Mouse (Mus musculus): Measurements from ENCODE around the gene Cpt1a. TPM values are rescaled to one million over a fixed set of nuclear protein-coding genes. Genes with fewer than 3 reads are reported as not detected.

Cpt1a gene
- total RNA-seq, 2 experiments from 2014 or later = 24.0 to 30.0 TPM

DNA sequence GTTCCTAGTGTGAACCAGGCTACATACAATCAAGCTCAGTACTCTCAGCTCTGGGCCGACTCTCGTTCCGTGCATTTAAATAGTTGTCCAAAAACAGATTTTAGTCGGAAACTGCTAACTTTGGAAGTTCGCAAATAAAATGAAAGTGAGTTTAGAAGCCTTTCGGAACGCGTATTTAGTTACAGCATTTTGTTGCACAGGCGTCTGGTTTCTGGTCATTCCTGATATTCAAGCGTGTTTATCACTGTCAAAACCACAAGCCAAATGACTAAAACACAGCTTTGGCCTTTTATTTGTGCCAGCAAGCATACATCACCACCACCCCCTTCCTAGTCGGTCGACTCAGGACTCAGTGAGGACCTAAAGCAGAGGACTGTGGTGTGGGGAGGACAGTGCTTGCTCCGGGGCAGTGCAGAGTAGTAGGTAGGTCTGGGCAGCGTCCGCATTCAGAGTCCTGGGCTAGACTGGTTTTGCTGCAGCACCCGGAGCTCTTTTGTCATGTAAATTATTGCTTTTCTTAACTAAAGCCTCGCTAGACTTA is 2.2 kb downstream of the Cpt1a start:
- DNase-seq (ENCODE audit: low spot score in 2 of 2) = peak in 1 of 2 experiments; percentile 6
- intact Hi-C loops (cut with DNase I) = no loop called here

- peak; percentile 65 to 76 for DNase-seq (ENCODE audit: low spot score in 2 of 2)
- intact Hi-C loops (cut with DNase I) = no loop called here
Observed at GRCm38 (mm10) chr19:3324931-3325711, 3.0 kb downstream of the Cpt1a start.

DNA sequence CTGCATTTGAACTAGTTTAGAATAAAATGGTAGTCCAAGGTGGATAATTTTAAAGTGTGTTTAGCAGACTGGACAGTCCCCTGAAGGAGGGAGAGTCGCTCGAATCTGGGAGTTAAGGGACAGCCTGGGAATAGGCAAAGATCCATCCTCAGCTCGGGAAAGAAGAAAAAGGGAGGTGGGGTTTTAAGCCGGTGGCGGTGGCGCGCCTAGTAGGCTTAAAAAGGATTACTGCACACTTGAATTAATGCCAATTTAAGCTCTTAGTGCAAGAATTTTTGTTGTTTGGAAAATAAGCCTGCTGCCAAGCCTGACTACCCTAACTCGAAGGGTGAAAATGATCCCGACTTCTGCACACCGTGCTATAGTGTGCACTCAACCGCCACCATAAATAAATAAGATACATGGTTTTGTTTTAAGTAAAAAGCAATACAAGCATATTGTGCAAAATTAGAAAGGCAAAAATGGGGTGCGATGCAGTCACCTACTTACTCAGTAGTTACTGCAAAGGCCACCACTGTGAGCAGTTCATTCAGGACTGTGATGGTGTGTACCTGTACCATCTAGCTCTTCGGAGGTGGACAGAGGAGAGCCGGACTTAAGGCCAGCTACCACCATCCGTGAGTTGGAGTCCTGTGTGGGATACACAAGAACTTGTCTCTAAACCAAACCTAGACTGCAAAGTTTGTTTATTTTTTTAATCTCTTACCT is 3.8 kb downstream of the Cpt1a start:
- intact Hi-C loops (cut with DNase I) = no loop called here

GRCm38 (mm10) chr19:3326479-3327047 is 4.4 kb downstream of the Cpt1a start:
- intact Hi-C loops (cut with DNase I) = no loop called here
- no peak for DNase-seq (ENCODE audit: low spot score in 2 of 2)

More for the DNA sequence above, 3.8 kb downstream of the Cpt1a start:
- DNase-seq (ENCODE audit: low spot score in 2 of 2) = no peak

DNA sequence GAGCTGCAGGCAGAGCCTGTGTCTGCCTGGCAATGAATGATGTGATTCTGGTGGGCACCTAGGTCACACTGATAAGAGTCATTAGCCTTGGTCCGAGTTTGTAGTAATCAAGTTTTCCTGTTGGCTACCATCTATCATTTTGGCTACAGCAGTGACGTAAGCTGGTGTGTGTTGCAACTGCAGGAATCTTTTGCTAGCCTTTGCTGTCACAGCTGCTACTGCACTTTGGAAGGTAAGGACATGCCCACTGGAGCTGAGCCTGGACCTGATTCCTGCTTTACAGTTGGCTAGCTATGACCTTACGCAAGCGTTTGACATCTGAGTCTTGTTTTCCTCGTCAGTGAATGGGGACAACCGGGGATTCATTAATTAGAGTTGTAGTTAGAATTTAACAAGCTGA is 11.1 kb downstream of the Cpt1a start:
- DNase-seq (ENCODE audit: low spot score in 2 of 2) = no peak
- intact Hi-C loops (cut with DNase I) = no loop called here

DNA sequence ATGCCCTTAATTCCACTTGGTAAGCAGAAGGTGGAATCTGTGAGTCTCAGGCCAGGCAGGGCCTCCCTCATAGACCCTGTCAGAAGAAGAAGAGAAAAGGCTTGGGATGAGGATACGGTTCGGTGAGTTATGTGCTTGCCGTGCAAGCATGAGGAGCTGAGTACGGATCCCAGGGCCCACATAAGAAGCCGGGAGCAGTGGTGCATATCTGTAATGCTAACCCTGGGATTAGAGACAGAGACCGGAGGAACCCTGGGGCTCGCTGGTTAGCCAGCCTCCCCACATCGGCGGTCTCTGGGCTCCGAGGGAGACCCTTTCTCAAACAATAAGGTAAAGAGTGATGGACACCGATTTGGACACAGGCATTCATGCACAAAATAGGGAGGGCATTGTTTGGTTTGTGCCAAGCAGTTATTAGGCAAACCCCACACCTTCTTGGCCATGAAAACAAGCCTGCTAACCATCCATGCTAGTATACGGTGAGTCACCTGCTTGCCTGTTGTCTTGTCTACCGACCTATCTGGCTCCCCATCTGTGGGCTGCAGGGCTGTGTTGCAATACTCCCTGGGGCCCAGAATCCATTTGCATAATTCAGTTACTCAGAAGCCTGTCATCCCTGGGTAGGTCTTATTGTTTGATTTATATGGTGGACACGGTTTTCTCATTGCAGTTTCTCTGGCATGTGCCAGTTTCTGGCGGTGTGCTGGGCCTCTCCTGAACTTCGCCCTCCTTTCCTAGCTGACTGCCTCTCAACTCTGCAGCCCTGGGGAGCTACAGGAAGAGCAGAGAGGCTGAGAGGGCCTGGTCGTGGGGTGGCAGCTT is 11.8 kb downstream of the Cpt1a start:
- DNase-seq (ENCODE audit: low spot score in 2 of 2) = no peak
- intact Hi-C loops (cut with DNase I) = no loop called here

- intact Hi-C loops (cut with DNase I) = no loop called here
- no peak for DNase-seq (ENCODE audit: low spot score in 2 of 2)
Observed at GRCm38 (mm10) chr19:3334550-3334949, 12.4 kb downstream of the Cpt1a start.

DNA sequence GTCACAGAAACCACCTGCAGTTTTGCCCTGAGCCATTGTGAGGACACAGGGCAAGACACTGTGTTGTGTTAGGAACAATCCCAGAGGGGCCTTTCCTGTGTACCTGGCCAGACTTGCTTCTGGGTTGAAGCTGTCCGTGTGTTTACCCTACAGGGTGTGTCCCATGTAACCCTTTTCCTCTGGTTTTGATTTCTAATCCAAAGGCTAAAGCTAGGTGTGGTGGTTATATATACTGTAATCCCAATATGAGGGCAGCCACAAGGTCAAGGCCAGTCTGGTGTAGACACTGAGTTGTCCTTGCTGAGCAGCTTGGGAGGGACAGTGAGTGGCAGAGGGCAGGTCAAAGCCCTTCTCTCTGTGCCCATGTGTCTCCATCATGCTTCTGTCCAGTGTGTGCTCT is 13.8 kb downstream of the Cpt1a start:
- no peak for DNase-seq (ENCODE audit: low spot score in 2 of 2)
- intact Hi-C loops (cut with DNase I) = no loop called here

DNA sequence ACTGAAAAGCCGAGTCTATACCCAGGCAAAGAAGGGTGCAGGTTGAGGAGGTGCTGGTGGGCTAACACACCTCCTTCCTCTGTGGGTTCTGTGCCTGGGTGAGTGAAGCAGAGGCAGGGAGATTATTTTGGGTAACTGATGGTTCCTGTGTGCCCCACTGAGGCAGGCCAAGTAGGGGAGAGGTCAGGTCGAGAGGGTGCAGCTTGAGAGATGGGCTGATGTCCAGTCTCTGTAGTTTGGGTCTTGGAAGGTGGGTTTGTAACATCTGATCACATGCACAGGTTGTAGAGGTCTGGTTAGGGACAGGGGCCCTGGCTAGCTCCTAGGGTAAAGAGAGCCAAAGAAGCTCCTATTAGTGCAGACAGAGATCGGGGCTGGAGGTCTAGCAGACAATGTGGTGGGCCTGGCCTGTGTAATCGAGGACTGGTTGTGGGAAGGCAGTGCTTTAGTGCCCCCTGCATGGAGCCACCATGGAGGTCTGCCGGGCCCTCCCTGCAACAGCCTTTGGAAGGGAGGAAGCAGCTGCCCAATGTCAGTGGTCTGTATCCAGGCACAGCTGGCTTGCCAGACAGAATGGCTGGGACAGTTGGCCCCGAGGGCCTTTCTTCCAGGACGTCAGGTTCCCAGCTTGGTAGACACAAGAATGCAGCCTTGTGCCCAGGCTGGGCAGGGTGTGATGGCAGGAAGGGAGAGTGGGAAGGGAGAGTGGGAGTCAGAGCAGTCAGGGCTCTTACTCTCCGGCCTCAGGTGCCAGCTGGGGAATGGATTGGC is 14.5 kb downstream of the Cpt1a start:
- no peak for DNase-seq (ENCODE audit: low spot score in 2 of 2)
- intact Hi-C loops (cut with DNase I) = no loop called here

- intact Hi-C loops (cut with DNase I) = no loop called here
- no peak for DNase-seq (ENCODE audit: low spot score in 2 of 2)
Observed at GRCm38 (mm10) chr19:3339187-3339586, 17.1 kb downstream of the Cpt1a start.

GRCm38 (mm10) chr19:3341021-3341420 is 18.9 kb downstream of the Cpt1a start:
- peak; percentile 32 to 83 for DNase-seq (ENCODE audit: low spot score in 2 of 2)
- intact Hi-C loops (cut with DNase I) = no loop called here

DNA sequence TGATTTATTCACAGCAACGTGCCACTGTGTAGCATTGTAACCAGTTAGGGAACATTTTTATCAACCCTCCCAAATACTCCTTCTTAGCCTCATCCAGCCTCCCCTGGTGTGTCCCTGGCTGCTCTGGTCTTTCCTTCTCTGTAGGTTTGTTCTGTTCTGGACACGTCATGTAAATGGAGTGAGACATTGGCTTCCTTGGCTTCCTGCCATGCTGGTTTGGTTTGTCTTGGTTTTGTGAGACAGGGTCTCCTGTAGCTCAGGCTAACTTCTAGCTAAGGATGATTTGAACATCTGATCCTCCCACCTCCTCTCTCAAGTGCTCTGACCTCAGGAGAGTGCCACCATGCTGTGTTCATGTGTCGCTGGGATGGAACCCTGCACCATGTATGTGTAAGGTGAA is 21.8 kb downstream of the Cpt1a start:
- no peak for DNase-seq (ENCODE audit: low spot score in 2 of 2)

GRCm38 (mm10) chr19:3344636-3345544 is 22.8 kb downstream of the Cpt1a start:
- intact Hi-C loops (cut with DNase I) = no loop called here
- no peak for DNase-seq (ENCODE audit: low spot score in 2 of 2)

More for the DNA sequence above, 21.8 kb downstream of the Cpt1a start:
- intact Hi-C loops (cut with DNase I) = no loop called here

DNA sequence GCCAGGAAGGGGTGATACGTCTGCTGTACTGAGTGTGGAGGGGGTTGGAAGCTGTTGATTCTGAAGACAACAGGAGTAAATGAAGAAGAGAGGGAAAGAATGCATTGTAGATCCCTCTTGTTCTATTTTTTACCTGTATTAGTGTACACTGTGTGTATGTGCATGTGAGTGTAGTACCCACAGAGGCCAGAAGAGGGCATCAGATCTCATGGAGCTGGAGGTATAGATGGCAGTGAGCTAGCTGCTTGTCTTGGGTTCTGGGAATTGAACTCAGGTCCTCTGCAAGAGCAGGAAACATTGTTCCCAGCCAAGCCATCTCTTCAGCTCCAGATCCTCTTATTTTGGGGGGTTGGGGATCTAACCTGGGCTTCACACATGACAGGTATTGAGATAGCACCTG is 25.6 kb downstream of the Cpt1a start:
- intact Hi-C loops (cut with DNase I) = no loop called here
- no peak for DNase-seq (ENCODE audit: low spot score in 2 of 2)

GRCm38 (mm10) chr19:3353415-3354111 is 31.4 kb downstream of the Cpt1a start:
- intact Hi-C loops (cut with DNase I) = loop anchor here (5.0 kb wide), 1 partner anchor 61 kb away; no protein-coding TSS in a partner anchor
- DNase-seq (ENCODE audit: low spot score in 2 of 2) = peak; percentile 24 to 33

DNA sequence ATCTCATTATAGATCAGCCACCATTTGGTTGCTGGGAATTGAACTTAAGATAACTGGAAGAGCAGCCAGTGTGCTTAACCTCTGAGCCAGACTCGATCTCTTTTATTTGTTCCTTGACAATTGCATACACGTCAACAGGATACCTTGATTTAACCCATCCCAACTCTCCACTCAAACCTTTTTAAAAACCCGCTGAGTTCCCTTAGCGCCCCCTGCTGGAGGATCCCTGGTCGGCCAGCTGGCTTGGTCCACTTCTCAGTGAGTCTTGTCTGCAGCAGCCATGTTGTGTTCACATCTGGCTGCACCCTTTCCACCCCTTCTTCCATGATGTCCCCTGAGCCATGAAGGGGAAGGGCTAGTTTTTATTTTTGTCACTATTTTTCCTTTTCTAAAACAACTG is 33.0 kb downstream of the Cpt1a start:
- DNase-seq (ENCODE audit: low spot score in 2 of 2) = no peak
- intact Hi-C loops (cut with DNase I) = no loop called here

DNA sequence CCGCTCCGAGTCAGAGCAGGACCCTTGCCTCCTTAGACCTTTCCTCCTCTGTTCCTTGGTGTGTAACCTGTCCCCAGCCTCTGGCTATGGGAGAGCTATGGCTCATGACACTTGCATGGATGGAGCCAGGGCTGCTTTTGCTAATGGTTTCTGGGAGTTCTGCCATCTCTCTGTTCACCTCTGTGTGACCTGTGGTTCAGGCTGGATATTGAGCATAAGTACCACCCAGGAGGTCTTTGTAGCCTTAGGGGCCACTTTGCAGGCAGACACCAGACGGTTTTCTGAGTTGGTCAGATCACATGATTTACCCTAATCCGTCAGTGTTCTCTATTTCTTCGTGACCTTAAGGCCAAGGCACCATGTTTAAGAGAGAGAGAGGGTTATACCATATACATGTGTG is 34.4 kb downstream of the Cpt1a start:
- intact Hi-C loops (cut with DNase I) = no loop called here
- no peak for DNase-seq (ENCODE audit: low spot score in 2 of 2)

All from left cerebral cortex, postnatal 25 days (tissue).